Mouse (Mus musculus): ENCODE measurements around the gene Olfr97. TPM values are rescaled to one million over a fixed set of nuclear protein-coding genes. Genes with fewer than 3 reads are reported as not detected.
"Not testable (repeated sequence)": the region's sequence is repeated elsewhere in the genome, so short reads cannot be mapped to it uniquely, and the experiment has no call there.

The Olfr97 gene
- not detected in 2 replicates for polyA plus RNA-seq (2014; fragmentation: Nextera tagmentation; extraction: Ambion mirVana)

DNA sequence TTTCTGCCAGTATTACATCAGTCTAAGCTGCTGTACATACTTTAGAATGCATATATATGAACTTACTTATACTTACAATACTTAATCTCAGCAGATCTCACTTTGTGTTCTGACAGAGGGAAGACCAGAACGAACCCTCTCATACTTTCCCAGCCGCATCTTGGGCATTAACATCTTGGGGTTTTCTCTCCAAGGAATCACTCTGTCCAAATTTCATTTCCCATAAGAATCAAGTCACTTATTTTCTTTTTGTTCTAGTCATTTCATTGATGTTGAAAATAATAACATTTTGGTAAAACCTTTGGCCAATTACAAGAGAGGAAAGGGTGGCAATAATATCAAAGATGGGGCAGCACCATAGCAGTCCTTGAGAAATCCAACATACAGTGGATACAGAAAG, at the start of gene Olfr97:
Gene Olfr97 (minus strand): TSS at position 101 of the 400 bp plus-strand sequence.
- not testable (repeated sequence) for H3K9ac ChIP-seq (ENCODE audit: low read length); H3K4me1 ChIP-seq (ENCODE audit: control insufficient read depth, insufficient read depth, low read length); H3K4me2 ChIP-seq (ENCODE audit: low read depth, severe bottlenecking); H3K9me3 ChIP-seq (ENCODE audit: control insufficient read depth, low read length); ATAC-seq (ENCODE audit: insufficient number of reproducible peaks, low FRiP score, low TSS enrichment, low read depth); H3K4me3 ChIP-seq (ENCODE audit: low read depth, low read length); H3K27ac ChIP-seq (replicated peaks; ENCODE audit: low read depth, low read length); H3K27me3 ChIP-seq (ENCODE audit: control insufficient read depth, insufficient read depth, low read length); H3K36me3 ChIP-seq (ENCODE audit: control insufficient read depth, insufficient read depth, low read length); DNase-seq (ENCODE audit: low spot score)
- 89% methylated on average over 2 of the region's 2 CpGs for WGBS

DNA sequence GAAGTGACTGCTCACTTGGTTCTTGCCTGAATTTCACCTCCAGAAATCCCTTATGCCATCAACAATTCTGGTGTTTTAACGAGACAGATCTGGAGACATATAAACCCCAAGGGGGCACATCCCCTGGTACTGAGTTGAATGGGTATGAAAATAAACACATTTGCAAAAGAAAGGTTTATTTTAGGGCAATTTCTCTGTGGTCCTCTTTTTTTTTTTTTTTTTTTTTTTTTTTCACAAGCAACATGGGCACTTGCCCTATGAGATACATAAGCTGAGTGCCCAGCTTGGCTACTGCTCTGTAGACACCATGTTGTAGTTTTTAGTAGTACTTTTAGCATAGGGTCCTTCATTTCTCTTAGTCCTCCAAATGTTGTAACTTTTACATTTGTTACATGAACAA, 46.2 kb upstream of the Olfr97 start, which contains the start of gene Olfr99:
Gene Olfr99 (minus strand): TSS at position 101 of the 400 bp plus-strand sequence.
- no peak for ATAC-seq (ENCODE audit: insufficient number of reproducible peaks, low FRiP score, low TSS enrichment, low read depth)
- 79% methylated on average over 1 of the region's 1 CpGs for WGBS
- H3K4me3 ChIP-seq (ENCODE audit: low read depth, low read length): no peak within 1 kb of the TSS

DNA sequence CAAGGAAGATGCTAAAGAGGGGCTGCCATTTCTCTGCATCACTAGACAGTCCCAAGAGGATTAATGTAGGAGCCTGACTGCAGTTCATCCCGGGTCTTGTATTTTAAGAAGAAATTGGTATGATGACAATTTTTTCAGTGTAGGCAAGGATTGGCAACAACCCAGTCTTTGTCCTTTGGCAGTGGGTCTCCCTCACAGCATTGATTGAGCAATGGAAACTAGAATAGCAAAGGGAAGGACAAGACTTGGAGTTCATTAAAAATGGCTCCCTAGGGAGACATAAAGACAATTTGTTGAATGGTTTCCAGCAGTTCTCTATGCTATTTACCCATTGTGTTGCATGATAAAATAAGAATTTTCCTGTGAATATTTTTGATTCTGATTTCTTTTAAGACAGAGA, 43.2 kb upstream of the Olfr97 start:
- DNase-seq (ENCODE audit: low spot score) (no peak), ATAC-seq (ENCODE audit: insufficient number of reproducible peaks, low FRiP score, low TSS enrichment, low read depth) (no peak)
- Histone ChIP-seq H3K36me3 (ENCODE audit: control insufficient read depth, insufficient read depth, low read length) (no peaks in the 10 kb centered on the region), H3K27me3 (ENCODE audit: control insufficient read depth, insufficient read depth, low read length) (no peaks in the 10 kb centered on the region), H3K4me1 (ENCODE audit: control insufficient read depth, insufficient read depth, low read length) (no peaks in the 10 kb centered on the region), H3K4me3 (ENCODE audit: low read depth, low read length) (no peak overlapping the region), H3K27ac (replicated peaks; ENCODE audit: low read depth, low read length) (no peak overlapping the region), H3K9ac (ENCODE audit: low read length) (no peak overlapping the region), H3K9me3 (ENCODE audit: control insufficient read depth, low read length) (no peaks in the 10 kb centered on the region), H3K4me2 (ENCODE audit: low read depth, severe bottlenecking) (no peak overlapping the region)
- 92% methylated on average over 1 of the region's 1 CpGs for WGBS

More for the DNA sequence above, 46.2 kb upstream of the Olfr97 start, which contains the start of gene Olfr99:
- Histone ChIP-seq H3K27ac (replicated peaks; ENCODE audit: low read depth, low read length) (no peak within 1 kb of the TSS), H3K4me1 (ENCODE audit: control insufficient read depth, insufficient read depth, low read length) (no peaks in the 10 kb centered on the region), H3K4me2 (ENCODE audit: low read depth, severe bottlenecking) (no peak within 1 kb of the TSS), H3K36me3 (ENCODE audit: control insufficient read depth, insufficient read depth, low read length) (no peaks in the 10 kb centered on the region), H3K9ac (ENCODE audit: low read length) (no peak within 1 kb of the TSS), H3K9me3 (ENCODE audit: control insufficient read depth, low read length) (no peaks in the 10 kb centered on the region), H3K27me3 (ENCODE audit: control insufficient read depth, insufficient read depth, low read length) (no peaks in the 10 kb centered on the region)
- no peak for DNase-seq (ENCODE audit: low spot score)

DNA sequence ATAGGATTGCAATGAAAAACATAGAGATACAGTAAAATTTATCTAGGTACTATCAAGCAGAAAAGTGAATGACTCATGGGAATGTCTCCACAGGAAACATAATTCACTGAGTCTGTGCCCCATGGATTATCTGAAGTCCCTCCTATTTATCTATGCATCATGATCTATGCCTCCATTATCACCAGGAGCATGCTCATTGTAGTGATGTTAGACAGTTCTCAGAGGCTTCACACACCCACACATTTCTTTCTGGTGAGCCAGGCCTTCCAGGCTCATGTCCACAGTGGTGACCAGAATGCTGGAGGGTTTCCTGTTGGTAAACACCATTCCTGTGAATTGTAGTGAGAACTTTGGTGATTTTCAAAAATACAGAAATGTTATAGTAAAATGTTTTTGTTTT, 39.4 kb upstream of the Olfr97 start:
- Histone ChIP-seq H3K4me2 (ENCODE audit: low read depth, severe bottlenecking) (no peak overlapping the region), H3K9me3 (ENCODE audit: control insufficient read depth, low read length) (no peaks in the 10 kb centered on the region), H3K27ac (replicated peaks; ENCODE audit: low read depth, low read length) (no peak overlapping the region), H3K9ac (ENCODE audit: low read length) (no peak overlapping the region), H3K36me3 (ENCODE audit: control insufficient read depth, insufficient read depth, low read length) (no peaks in the 10 kb centered on the region), H3K27me3 (ENCODE audit: control insufficient read depth, insufficient read depth, low read length) (no peaks in the 10 kb centered on the region), H3K4me1 (ENCODE audit: control insufficient read depth, insufficient read depth, low read length) (no peaks in the 10 kb centered on the region), H3K4me3 (ENCODE audit: low read depth, low read length) (no peak overlapping the region)
- no peak for ATAC-seq (ENCODE audit: insufficient number of reproducible peaks, low FRiP score, low TSS enrichment, low read depth)
- DNase-seq (ENCODE audit: low spot score): no peak

DNA sequence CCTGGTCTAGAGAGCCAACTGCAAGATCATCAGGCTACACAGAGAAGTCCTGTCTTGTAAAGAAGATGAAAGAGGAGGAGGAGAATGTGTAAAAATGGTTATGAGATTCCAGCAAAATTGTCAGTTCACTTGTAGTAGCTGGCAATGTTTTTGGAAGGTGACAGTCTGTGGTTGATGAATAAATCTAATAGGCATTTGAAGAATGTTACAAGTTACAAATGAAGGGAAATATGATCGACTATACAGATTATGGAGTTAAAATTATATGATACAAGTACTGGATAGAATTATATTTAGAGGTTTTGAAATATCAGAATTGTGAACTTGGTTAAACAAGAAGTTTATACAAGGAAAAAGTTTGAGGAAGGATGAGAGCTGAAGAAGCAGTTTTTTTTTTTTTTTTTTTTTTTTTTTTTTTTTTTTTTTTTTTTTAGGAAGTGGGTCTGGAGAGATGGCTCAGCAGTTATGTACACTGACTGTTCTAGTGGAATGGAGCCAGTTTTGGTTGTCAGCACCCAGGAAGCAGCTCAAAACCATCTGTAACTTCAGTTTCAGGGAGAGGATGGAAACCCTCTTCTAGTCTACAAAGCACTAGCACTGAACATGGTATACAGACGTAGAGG, 38.6 kb upstream of the Olfr97 start:
- no peak overlapping the region for H3K9ac ChIP-seq (ENCODE audit: low read length)
- no peaks in the 10 kb centered on the region for H3K36me3 ChIP-seq (ENCODE audit: control insufficient read depth, insufficient read depth, low read length)
- ATAC-seq (ENCODE audit: insufficient number of reproducible peaks, low FRiP score, low TSS enrichment, low read depth) (no peak), DNase-seq (ENCODE audit: low spot score) (no peak)
- H3K4me2 ChIP-seq (ENCODE audit: low read depth, severe bottlenecking): no peak overlapping the region
- no peaks in the 10 kb centered on the region for H3K4me1 ChIP-seq (ENCODE audit: control insufficient read depth, insufficient read depth, low read length)
- 84% methylated on average over 2 of the region's 2 CpGs for WGBS
- no peaks in the 10 kb centered on the region for H3K9me3 ChIP-seq (ENCODE audit: control insufficient read depth, low read length)
- no peaks in the 10 kb centered on the region for H3K27me3 ChIP-seq (ENCODE audit: control insufficient read depth, insufficient read depth, low read length)
- no peak overlapping the region for H3K27ac ChIP-seq (replicated peaks; ENCODE audit: low read depth, low read length)
- H3K4me3 ChIP-seq (ENCODE audit: low read depth, low read length): no peak overlapping the region

DNA sequence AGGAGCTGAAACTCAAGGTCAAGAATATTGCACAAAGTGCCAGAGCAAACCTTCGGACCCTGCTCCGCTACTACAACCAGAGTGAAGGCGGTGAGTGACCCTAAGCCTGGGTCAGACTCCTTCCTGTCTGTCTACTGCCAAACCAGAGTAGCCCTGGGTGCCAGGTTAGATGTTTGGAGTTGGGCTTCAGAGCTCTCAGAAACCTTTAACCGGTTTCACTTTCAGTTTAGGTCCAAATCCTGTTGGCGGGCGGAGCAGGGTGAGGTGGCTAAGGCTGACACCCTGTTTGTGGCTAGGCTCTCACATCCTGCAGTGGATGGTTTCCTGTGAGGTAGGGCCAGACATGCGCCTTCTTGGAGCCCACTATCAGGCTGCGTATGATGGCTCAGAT, 33.6 kb upstream of the Olfr97 start:
- 65% methylated on average over 8 of the region's 8 CpGs for WGBS
- no peak for DNase-seq (ENCODE audit: low spot score)

DNA sequence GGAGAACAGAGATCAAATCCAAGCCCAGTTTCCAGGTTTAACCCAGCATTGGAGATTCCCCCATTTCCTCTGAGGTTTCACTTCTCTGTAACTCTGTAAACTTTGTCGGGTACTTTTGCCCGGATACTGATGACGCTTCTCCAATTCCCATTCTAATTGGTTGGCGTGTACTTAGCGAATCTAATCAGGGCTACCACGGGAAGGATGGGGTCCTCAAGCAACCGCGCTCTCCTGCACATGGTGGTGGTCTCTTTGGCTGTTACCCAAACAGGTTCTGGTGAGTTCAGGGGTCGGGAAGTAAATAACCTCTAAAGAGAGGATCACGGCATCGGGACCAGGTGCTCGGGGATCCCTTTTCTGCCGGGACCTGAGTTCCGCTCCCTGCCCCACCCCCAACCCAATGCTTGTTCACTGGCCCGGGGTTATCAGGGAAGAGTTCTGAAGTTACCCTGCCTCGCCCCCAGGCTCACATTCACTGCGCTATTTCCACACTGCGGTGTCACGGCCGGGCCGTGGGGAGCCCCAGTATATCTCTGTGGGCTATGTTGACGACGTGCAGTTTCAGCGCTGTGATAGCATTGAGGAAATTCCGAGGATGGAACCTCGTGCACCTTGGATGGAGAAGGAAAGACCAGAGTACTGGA, 33.0 kb upstream of the Olfr97 start, which contains the start of gene H2-M3:
Gene H2-M3 (plus strand): TSS at position 163 of the 644 bp plus-strand sequence.
- Histone ChIP-seq H3K9ac (ENCODE audit: low read length) (no peak within 1 kb of the TSS), H3K4me2 (ENCODE audit: low read depth, severe bottlenecking) (peak within 1 kb of the TSS; percentile 77), H3K9me3 (ENCODE audit: control insufficient read depth, low read length) (no peaks in the 10 kb centered on the region), H3K27ac (replicated peaks; ENCODE audit: low read depth, low read length) (no peak within 1 kb of the TSS), H3K27me3 (ENCODE audit: control insufficient read depth, insufficient read depth, low read length) (no peaks in the 10 kb centered on the region), H3K4me1 (ENCODE audit: control insufficient read depth, insufficient read depth, low read length) (no peaks in the 10 kb centered on the region), H3K4me3 (ENCODE audit: low read depth, low read length) (peak within 1 kb of the TSS; percentile 41), H3K36me3 (ENCODE audit: control insufficient read depth, insufficient read depth, low read length) (no peaks in the 10 kb centered on the region)
- DNase-seq (ENCODE audit: low spot score): peak; percentile 94
- WGBS: 5% methylated on average over 26 of the region's 26 CpGs
- peak; percentile 94 for ATAC-seq (ENCODE audit: insufficient number of reproducible peaks, low FRiP score, low TSS enrichment, low read depth)

More for the DNA sequence above, 33.6 kb upstream of the Olfr97 start:
- H3K4me1 ChIP-seq (ENCODE audit: control insufficient read depth, insufficient read depth, low read length): no peaks in the 10 kb centered on the region
- no peak overlapping the region for H3K27ac ChIP-seq (replicated peaks; ENCODE audit: low read depth, low read length)
- no peaks in the 10 kb centered on the region for H3K9me3 ChIP-seq (ENCODE audit: control insufficient read depth, low read length)
- no peaks in the 10 kb centered on the region for H3K36me3 ChIP-seq (ENCODE audit: control insufficient read depth, insufficient read depth, low read length)
- no peaks in the 10 kb centered on the region for H3K27me3 ChIP-seq (ENCODE audit: control insufficient read depth, insufficient read depth, low read length)
- peak; percentile 53 for ATAC-seq (ENCODE audit: insufficient number of reproducible peaks, low FRiP score, low TSS enrichment, low read depth)
- no peak overlapping the region for H3K9ac ChIP-seq (ENCODE audit: low read length)
- peak overlapping the region; percentile 77; the same call in 1 of the 2 replicates for H3K4me2 ChIP-seq (ENCODE audit: low read depth, severe bottlenecking)
- peak overlapping the region; percentile 41; the same call in 1 of the 2 replicates for H3K4me3 ChIP-seq (ENCODE audit: low read depth, low read length)

DNA sequence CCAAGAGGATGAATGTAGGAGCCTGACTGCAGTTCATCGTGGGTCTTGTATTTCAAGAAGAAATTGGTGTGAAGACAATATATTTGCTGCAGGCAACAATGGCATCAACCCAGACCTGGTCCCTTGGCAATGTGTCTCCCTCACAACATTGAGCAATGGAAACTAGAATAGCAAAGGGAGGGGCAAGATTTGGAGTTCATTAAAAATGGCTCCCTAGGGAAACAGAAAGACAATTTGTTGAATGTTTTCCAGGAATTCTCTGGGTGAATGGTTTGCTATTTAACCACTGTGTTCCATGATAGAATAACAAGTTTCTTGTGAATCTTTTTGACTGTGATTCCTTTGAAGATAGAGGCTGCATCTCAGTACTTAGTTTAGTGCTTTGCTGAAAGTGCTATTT, 26.5 kb upstream of the Olfr97 start, which contains the start of gene Olfr98:
Gene Olfr98 (minus strand): TSS at position 124 of the 400 bp plus-strand sequence.
- no peak for ATAC-seq (ENCODE audit: insufficient number of reproducible peaks, low FRiP score, low TSS enrichment, low read depth)

More for the DNA sequence above, 26.5 kb upstream of the Olfr97 start, which contains the start of gene Olfr98:
- WGBS: 94% methylated on average over 1 of the region's 1 CpGs
- no peaks in the 10 kb centered on the region for H3K4me1 ChIP-seq (ENCODE audit: control insufficient read depth, insufficient read depth, low read length)
- no peaks in the 10 kb centered on the region for H3K9me3 ChIP-seq (ENCODE audit: control insufficient read depth, low read length)
- no peak within 1 kb of the TSS for H3K27ac ChIP-seq (replicated peaks; ENCODE audit: low read depth, low read length)
- H3K27me3 ChIP-seq (ENCODE audit: control insufficient read depth, insufficient read depth, low read length): no peaks in the 10 kb centered on the region
- H3K4me3 ChIP-seq (ENCODE audit: low read depth, low read length): no peak within 1 kb of the TSS
- no peak for DNase-seq (ENCODE audit: low spot score)
- H3K36me3 ChIP-seq (ENCODE audit: control insufficient read depth, insufficient read depth, low read length): no peaks in the 10 kb centered on the region
- no peak within 1 kb of the TSS for H3K4me2 ChIP-seq (ENCODE audit: low read depth, severe bottlenecking)
- H3K9ac ChIP-seq (ENCODE audit: low read length): no peak within 1 kb of the TSS

Measured in limb, embryonic 11.5 days (tissue).